Mouse (Mus musculus) ovary, postnatal 14 days (tissue): ENCODE results near the gene F11r.

ENCODE experiments used
- DNase-seq: peaks from one replicate; pipeline ENCODE4 v3.0.0; 2022; ENCODE audit warnings: low spot score

The F11r gene

DNA sequence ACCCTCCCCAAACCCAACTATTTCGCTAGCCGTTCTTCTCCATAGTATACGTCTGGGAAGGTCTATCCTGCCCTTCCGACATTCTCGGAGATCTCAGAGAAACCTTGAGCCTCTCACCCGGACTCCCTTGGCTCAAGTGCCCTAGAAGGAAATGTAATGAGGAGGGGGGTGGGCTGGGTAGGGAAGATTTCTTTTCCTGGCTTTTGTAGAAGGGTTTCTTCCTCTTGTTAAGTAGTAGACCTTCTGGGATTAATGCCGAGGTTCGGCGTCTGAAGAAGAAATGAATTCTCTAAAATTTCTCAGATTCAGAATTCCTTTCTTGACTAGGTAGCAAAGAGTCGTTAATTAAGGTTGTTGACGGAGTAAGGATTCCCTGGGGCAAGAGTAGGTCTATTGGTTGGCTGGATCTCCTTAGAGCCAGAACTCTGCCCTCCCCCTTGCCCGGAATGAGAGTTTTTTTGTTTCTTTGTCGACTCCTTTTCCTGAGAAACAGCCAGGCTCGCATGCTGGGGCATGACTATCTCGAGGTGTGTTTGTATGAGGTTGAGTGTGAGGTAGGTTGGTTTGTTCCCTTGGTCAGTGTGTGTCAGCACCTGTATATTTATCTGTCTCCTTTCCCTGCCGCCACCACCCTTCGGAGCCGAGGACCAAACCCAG is 807 bp downstream of the F11r start:
- no peak for DNase-seq

DNA sequence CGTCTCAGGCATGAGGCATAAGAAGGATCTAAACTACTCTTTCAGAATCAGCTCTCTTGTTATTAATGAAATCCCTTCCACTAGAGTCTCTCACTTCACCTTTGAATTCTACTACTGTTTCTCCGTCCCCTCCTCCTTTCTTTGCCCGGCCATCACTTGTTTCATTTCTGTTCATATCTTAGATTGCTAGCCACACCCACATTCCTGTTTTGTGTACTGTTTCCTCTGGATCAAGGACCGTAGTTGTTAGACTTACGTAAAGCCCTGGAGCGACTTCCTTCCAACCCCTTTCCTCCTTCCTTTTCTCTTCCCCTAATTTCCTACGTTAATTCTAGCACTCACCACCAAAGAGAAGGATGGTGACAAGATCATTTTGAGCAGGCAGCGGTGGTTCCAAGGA is 1.7 kb downstream of the F11r start:
- no peak for DNase-seq

DNA sequence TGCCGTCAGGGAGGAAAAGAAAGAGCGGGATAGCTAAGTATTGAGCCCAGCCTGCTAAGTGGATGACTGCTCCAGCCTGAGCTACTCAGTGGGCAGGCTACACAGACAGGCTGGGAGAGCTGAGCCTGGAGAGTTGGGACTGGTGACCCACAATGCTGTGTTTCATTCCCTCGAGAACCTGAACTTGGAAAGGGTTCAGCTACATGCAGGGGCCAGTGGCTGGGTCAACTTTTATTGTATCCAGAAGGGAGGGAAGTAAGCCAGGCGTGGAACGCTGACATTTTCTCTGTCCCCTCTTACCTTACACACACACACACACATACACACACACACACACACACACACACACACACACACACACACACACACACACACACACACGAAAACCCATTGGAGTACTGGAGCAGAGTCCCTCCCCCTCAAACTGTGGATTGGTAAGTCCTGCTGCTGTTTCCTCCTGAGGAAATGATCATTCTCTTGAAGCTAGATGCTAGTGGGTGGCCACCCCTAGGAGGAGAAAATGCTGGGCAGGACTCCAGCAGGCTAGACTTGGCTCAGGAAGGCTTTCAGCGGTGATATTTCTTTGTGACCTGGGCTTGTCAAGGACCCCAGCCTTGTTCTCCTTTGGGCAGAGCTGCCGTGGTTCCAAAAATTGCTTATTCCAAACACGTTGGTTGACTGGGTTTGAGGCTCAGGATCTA is 2.8 kb downstream of the F11r start:
- peak; percentile 66 for DNase-seq

DNA sequence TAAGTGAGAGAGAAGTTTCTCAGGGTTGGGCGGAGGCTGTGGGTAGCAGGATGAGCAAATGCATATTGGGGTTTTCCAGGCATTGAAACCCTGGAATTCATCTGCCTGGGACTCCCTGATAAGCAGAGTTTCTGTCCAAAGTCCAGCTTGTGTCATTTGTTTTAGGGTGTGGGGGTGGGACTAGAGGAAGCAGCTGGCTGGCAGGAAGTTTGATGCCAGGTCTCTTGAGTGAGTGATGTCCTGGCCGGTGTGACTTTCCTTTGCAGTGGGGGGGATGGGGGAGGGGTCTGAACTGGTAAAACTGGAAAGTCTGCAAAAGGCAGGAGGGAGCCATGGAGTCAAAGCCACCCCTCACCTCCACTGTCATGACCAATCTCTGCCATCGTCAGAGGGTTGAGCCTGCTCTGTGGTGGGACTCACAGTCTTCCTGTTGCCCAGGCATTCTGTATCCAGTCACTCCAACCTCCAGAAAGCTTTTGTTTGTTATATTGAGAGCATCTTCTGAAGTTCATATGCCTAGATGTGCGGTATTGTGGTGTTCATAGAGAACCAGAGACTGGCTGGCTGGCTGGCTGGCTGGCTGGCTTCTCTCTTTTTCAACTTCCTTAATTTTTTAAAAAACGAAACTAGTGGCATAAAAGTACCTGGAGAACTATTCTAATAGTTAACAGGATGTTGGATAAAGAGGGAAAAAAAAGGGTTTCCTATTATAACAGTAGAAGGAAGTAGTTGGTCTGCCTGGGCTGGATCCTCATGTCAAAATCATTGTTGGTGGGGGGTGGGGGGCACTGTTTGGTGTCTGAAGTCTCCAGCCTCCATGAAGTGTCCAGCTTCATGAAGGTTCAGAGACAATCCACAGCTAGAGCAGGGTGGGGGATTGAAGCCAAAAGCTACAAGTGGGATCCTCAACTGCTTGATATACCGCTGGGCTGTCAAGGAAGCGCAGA is 4.4 kb downstream of the F11r start:
- DNase-seq = no peak

DNA sequence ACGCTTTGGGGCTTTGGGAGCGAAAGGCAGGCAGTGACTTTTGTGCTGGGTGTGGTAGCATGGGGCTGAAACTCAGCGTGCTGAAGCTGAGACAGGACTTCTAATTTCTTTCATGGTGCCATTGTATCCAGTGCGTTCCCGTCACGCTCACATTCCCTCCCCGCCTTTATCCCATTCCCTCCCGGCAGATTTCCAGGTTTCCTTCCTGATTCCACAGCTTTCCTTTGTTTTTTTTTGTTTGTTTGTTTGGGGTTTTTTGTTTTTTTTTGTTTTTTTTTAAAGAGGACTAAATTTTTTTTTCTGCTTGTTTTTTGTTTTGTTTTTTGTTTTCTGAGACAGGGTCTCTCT is 5.1 kb downstream of the F11r start:
- no peak for DNase-seq

DNA sequence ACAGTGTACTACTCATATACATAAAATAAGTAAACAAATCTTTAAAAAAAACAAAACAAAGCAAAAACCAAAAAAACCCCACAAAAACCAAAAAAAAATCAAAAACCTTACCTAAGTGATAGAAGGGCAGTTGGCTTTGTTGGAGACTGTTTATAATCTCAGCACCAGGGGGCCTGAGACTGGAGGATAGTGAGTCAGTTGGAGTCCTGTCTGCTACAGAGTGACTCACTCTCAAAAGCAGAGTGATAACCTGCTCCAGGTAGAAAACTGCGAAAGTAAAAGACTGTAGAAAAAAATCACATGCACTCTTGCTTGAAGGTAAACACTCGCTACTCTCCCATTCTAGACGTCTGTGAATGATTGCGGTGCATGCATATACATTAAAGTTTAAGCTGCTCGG is 7.7 kb downstream of the F11r start:
- no peak for DNase-seq

DNA sequence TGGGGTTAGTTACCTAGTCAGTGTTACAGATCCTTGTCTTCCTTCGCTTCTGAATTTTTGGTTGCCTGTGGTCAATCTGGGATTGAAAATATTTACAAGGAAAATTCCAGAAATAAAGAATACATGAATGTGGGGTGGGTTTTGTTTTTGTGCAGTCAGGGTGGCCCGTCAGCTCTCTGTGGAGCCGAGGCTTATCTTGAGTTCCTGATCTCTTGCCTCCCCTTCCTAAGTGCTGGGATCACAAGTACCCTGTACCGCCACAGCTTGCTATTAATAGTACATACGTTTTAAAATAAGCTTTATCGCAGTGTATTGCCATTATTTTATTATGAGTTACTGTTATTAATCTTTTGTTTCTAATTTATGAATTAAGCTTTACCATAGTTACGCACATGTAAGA is 9.5 kb downstream of the F11r start:
- no peak for DNase-seq

DNA sequence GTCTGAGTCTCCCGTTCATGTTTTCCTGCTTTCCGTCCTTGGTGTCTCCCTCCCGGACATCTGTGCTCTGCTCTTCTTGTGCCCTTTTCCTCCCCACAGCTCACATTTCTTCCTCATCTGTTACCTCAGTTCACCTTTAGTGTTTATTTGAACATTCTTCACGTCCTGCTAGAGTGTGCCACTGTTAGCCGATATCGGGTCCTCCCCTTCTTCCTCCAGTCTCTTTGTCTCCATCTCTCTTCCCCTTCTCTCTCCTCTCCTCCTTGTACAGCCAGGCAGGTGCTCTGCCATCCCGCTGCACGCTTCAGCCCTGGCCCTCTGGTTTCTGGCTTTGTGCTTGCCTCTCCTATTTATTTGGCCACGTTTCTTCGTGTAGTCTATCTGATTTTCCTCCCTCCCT is 10.4 kb downstream of the F11r start:
- no peak for DNase-seq

DNA sequence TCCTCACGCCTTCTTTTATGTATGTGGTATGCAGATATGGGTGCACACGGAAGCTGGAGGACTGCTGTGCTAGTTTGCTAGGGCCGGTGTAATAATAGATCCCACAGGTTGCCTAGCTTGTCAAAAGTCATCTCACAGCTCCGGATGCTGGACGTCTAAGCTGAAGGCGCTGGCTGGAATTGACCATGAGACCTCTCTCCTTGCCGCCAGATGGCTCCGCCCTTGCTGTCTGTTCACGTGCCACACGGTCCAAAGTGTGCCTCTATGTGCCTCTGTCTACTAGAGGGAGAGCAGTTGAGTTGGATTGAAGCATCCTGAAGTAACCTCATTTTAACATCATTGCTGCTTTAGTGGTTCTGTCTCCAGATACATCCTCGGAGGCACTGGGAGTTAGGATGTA is 12.7 kb downstream of the F11r start:
- no peak for DNase-seq

DNA sequence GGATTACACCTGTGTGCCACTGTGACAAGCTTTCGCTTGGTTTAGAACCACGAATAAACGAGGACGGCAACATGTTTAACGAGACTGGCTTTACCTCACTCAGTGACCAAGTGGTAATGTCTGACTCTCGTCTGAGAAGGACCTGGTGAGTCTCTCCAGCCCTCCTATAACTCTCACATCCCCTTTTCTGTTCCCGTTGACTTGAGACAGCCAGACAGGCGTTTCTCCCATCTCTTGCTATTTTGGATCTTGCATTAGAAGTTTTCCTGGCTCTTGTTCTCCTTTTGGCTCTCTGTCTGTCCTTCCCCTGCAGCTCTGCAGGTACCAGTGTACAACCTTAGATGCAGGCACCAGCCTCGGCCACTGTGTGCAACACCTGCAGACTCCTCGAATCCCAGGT is 13.7 kb downstream of the F11r start:
- no peak for DNase-seq

DNA sequence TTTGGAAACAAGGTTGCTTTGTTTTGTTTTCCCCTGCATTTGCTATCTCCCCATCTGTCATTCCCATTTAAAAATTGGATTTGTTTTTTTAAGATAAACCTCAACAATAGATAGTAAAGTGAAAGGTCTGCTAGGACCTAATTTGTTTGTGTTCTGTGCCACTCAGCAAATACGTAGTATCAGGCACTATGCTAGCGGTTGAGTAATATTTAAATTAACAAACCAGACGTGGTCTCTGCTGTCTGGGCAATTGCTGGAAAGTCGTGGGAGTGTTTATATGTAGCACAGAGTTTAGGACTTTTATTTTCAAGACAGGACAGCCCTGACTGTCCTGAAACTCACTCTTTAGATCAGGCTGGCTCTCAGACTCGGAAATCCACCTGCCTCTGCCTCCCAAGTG is 15.2 kb downstream of the F11r start:
- DNase-seq = no peak

DNA sequence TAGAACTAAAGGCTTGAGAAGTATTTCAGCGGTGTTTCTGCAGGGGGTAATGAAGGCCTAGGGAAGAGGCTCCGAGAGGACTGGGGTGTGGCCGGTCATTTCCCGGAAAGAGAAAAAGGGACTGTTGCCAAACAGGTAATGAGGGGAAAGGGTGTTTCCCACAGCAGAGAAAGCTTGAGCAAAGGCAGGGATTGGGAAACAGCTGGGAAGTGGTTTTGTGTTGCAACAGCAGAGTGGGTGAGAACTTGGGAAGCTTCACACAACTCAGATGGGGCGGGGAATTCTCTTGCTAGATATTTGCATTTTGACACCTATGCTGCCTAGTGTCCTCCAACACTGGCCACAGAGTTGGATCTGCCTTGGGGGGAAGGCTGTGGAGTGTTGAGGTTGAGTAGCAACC is 15.6 kb downstream of the F11r start:
- no peak for DNase-seq

DNA sequence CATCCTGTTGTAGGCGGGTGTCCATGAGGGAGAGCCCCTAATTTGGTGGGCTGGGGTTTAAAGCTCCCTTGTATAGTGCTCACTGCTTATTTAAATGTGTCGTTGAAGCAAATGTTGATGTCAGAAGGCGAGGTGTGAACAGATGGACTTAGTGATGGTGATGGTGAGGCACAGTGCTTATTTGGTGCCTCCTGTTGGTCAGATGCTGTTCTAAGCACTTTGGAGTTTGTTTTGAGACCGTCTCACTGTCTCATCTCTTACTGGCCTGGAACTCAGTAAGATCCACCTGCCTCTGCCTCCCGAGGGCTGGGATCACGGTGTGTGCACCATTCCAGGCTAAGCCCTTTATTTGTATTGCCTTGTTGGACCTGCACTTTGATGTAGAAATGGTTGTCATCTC is 17.6 kb downstream of the F11r start:
- DNase-seq = no peak

DNA sequence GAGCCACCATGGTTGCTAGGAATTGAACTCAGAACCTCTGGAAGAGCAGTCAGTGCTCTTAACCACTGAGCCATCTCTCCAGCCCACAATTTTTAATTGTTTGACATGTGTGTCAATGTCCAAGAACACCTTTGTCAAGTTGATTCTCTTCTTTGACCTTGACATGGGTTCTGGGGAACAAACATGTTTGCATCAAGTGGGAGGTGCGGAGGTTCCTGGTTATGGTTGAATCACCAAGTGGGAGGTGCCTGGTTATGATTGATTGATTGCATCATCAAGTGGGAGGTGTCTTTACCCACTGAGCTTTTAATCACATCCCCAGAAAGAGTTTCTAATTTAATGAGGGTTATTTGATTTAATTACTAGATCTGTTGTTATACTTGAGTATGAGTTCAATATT is 20.2 kb downstream of the F11r start:
- DNase-seq = no peak

DNA sequence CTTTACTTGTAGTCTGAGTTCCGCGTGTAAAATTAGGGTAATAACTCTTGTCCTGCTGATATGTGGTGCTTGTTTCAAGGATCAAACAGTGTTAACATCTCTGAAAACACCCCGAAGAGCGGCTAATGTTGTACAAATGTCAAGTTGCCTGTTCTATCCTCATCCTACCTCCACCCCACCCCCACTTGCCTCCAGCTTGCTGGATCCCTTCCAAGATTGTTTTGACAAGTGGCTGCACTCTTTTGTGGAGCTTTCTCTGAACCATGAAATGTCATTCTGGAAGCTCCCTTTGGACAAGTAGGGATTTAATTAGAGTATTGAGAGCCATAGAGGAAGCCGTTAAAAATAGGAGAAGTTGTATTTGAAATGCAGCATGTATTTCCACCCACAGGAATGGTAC is 22.5 kb downstream of the F11r start:
- no peak for DNase-seq

DNA sequence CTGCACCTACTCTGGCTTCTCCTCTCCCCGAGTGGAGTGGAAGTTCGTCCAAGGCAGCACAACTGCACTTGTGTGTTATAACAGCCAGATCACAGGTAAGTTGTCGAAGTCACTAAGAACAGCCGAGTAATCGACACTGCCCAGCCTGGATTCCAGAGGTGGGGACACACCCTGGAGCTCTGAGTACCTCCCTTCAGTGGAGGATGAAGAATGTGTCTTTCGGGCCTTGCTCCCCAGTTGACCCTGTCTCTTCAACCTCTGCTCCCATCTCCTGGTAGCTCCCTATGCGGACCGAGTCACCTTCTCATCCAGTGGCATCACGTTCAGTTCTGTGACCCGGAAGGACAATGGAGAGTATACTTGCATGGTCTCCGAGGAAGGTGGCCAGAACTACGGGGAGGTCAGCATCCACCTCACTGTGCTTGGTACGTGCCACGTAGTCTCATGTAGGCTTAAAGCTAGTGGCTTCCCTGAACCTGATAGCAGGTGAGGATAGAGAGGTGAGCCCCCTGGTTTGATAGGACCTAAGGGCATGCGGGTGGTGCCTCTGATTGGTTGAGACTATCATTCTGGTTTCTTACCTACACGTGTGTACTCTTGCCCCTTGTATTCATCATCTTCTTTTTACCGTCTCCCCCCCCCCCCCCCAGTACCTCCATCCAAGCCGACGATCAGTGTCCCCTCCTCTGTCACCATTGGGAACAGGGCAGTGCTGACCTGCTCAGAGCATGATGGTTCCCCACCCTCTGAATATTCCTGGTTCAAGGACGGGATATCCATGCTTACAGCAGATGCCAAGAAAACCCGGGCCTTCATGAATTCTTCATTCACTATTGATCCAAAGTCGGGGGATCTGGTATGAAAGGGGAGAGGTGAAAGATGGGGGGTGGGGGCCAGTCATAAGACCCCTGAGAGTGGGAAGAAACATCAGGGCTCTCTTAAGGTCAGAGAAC is 23.5 kb downstream of the F11r start:
- no peak for DNase-seq

DNA sequence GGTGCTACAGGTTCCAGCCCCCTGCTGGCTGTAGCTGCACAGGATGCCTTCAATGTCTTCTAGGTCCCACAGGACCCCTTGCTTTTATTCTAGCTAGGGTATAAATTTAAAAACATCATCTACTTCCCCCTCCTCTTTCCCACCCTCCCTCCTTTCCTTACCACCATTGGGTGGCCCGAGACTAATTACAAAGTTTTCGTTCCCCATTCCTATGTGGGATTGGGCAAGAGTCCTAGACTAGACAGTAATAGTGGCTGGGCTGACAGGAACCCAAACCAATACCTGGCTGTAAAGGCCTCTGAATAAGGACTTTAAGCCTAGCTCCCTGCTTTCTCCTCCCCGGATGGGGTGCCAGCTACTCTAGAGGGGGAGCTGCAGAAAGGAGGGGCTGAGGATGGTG is 25.8 kb downstream of the F11r start:
- no peak for DNase-seq

DNA sequence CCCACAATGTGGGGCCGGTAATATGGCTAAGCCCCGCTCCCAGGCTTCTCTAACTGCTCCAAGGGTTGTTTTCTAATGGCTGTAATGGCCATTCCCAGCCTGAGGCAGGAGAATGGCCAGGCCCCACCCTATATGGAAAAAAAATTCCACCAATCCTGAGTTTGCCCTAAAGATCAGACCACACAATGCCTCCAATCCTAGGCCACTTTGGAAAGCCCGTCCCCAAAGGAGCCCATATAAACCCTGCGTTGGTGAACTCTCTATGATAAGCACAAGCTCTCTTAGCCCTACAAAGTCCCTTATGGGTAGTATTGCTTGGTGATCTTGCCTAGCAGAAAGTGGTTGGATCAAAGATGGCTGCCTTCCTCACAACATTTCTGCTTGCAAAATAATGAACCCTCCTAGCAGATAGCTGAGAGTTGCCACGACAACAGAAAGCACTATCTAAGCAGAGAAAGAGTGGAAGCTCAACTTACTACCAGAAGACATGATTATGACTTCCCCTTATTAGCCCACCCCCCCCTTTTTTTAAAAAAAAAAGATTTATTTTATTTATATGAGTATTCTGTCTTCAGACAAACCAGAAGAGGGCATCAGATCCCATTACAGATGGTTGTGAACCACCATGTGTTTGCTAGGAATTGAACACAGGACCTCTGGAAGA is 28.5 kb downstream of the F11r start:
- no peak for DNase-seq

DNA sequence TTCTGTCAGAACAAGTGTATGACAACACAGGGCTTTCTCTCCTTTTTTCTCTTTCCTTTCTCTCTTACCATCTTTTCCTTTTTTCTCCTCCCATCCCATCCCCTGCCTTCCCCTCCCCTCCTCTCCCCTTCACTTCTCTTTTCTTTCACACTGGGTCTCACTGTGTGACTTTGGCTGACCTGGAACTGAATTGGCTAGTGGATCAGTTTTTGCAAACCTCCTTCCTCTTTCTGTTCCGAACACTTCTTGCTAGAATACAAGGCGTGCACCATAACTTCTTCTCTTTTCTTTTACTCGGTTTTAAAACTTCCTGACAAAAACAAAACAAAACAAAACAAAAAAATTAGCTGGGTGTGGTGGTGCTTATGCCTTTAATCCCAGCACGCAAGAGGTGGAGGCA is 29.2 kb downstream of the F11r start:
- no peak for DNase-seq

DNA sequence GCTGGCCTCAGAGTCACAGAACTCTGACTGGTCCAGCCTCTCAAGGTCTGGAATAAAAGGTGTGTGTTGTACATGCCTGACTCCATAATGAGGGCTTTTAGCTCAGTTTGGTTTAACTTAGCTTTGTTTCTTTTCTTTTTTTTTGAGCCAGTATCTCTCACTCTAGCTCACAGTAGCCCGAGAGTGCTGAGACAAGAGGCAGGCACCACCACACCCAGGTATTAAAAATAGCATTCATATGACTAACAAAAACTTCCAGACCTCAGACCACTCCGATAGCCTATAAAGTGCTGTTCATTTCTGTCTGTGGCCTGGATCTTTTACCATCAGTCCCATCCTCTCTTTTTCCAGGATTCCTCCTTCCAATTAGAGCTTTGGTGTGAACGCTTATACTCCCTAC is 32.3 kb downstream of the F11r start:
- no peak for DNase-seq

DNA sequence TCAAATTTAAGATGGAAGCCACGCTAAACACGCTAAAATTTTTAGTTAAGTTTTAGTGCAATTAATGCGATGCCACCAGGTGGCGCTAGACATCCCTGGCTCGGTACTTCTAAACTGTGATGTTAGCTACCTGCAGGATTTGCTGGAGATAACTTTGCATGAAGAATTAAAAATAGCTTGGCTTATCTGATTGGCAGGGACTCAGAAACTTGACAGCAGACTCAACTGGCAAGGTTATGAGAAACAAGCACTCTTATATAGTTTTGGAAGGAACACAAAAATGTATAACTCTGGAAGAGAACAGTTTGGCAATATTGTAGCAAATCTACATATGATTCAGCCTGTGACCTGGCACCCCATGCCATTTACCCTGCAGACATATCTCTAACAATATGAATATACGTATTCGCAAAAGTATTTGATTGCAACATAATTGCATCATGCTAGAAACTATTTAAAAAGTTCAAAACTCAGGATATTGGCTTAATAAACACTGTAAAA is 33.1 kb downstream of the F11r start:
- peak; percentile 27 for DNase-seq
